Mouse (Mus musculus): Measurements from ENCODE around the gene Aqp3.

DNA sequence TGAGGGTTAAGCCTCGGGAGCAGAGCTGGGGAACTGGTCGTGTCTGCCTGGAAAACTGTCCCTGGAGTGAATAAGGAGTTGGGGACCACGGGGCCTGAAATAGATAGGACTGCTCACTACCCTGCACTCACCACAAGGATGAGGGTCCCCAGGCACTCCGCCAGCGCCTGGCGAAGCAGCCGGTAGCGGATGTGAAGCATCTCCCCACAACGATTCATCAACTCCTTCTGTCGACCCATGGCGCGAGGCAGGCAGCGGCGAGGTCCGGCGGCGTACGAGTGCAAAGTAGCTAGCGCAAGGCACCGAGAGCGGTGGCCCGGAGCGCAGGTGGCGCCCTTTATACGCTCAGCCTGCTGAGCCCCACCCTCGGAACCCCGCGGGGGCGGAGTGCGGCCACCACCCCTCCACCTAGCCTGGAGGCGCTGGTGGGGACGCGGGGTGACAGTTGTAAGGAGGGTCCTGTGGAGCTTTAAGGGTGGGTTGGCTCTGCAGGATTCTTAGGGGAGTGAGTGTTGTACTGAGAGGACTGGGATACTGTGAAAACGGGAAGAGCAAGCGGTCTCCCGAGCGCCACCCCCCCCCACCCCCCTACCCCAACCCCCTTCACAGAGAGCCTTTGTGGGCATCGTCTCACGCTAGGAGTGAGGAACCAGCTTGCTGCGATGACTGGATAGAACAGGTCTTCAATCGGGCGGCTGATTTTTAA lies at the start of gene Aqp3:
- TF ChIP-seq POLR2A (IDR thresholded peaks at IDR 0.05; ENCODE audit: borderline replicate concordance, extremely low read depth, low read depth, low read length) (no peak), CTCF (IDR thresholded peaks at IDR 0.05; ENCODE audit: insufficient read depth, low read length) (no peak)
